Comparison of ENCODE assay signal across 8 mouse cellular contexts in the genomic region with DNA sequence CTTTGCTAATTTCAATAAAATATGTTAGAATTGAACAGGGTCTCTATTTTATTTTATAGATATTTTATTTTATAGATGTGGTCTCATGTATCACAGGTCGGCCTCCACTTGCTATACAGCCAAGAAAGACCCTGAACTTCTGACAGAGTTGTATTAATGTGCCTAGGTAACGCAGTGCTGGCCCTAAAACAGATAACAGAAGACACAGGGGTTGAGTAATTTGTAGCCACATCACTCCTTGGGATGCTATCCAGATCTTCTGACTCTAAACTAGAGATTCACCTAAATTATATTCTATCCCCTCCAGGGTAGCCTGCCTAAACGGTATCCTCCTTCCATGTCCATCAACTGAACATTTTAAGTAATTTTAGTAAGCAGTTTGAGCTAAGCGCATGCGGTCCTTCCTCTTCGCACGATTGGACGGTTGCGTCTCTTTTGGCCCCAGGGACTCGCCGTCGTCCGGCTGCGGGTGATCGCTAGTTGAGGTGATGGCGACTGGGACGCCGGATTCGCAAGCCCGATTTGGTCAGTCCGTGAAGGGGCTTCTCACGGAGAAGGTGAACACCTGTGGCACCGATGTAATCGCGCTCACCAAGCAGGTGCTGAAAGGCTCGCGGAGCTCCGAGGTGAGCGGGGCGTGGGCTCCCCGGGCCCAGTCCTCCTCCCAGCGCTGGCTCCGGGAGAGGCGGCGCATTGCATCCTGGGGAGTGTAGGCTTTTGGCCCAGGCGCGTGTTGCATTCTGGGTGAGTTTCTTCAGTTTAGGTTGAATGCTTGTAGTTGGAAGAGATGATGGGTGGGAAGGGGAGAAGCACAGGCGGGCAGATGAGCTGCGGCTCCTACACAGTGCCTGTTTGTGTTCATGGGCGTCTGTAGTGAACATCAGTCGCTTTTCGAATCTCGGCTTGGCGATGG. TPM values are rescaled to one million over a fixed set of nuclear protein-coding genes. Genes with fewer than 3 reads are reported as not detected.
DNase-seq lines count a peak whose midpoint lies in the region; ATAC-seq lines count a peak whose summit lies in the region.

Gene Borcs7 (plus strand): TSS at position 447 of the 913 bp plus-strand sequence.

- peak within 1 kb of the TSS; percentile 69; the same call in 1 of the 2 replicates for H3K27ac ChIP-seq in intestine, embryonic 14.5 days (ENCODE audit: low read depth)

- no peaks in the 10 kb centered on the region for H3K36me3 ChIP-seq in intestine, embryonic 14.5 days (ENCODE audit: control insufficient read depth, insufficient read depth, low read length)

- H3K9ac ChIP-seq in intestine, embryonic 14.5 days (ENCODE audit: low read length): peak within 1 kb of the TSS; percentile 82

- peak; percentile 89 to 97 for DNase-seq in adrenal gland, adult (ENCODE audit: inconsistent age in 2 of 2, low spot score in 1 of 2)
- peak; percentile 94 for DNase-seq in embryo, embryonic 10.5 days (ENCODE audit: low spot score)
- DNase-seq in gastrocnemius, postnatal 25 days: peak; percentile 80
- peak; percentile 91 for DNase-seq in intestine, embryonic 14.5 days (ENCODE audit: low spot score)
- peak; percentile 86 to 89 for DNase-seq in left cerebral cortex, postnatal 14 days (ENCODE audit: low spot score in 2 of 2)
- peak; percentile 79 for DNase-seq in mesoderm, embryonic 11.5 days (ENCODE audit: low read depth, low spot score)
- DNase-seq in right cerebral cortex, postnatal 36 days (ENCODE audit: low spot score in 2 of 2): peak; percentile 89
- peak; percentile 91 for DNase-seq in yolk sac, embryonic 10.5 days (ENCODE audit: low spot score)

- peaks cover 4% of the 10 kb centered on the region; the same call in 1 of the 2 replicates for H3K4me1 ChIP-seq in intestine, embryonic 14.5 days (replicated peaks; ENCODE audit: control insufficient read depth, insufficient read depth, low read length)

- no peaks in the 10 kb centered on the region for H3K9me3 ChIP-seq in intestine, embryonic 14.5 days (ENCODE audit: control insufficient read depth, low read length)

- peak within 1 kb of the TSS; percentile 68 for H3K4me2 ChIP-seq in intestine, embryonic 14.5 days (ENCODE audit: low read length)

- ATAC-seq in intestine, embryonic 14.5 days (replicated peaks; ENCODE audit: low FRiP score, low TSS enrichment, low read depth): peak; percentile 92

- intact Hi-C loops in left cerebral cortex, postnatal 14 days (cut with DNase I): no loop called here

- no peaks in the 10 kb centered on the region for H3K27me3 ChIP-seq in intestine, embryonic 14.5 days (replicated peaks; ENCODE audit: control insufficient read depth, insufficient read depth, low read length)

- WGBS in intestine, embryonic 14.5 days: 2% methylated on average over 44 of the region's 44 CpGs

- peak within 1 kb of the TSS; percentile 68 for H3K4me3 ChIP-seq in intestine, embryonic 14.5 days (ENCODE audit: low read depth, low read length)

RNA-seq across cellular contexts. Expression of gene Borcs7, which starts in this region (rescaled TPM):
- total RNA-seq in gastrocnemius, postnatal 25 days (2021): 10 to 100 TPM; 11.4 to 11.8 TPM
- polyA plus RNA-seq in intestine, embryonic 14.5 days (2014; fragmentation: Nextera tagmentation; extraction: Ambion mirVana): 17.5 and 18.0 TPM in 2 replicates
- 10 to 100 TPM; 21.6 to 22.3 TPM for total RNA-seq in left cerebral cortex, postnatal 14 days (2021)

Comparison
In these comparisons a context has a peak if more than half of its experiments do, and no peak if none do; other contexts are left out.
1. Peak in every context shown above with its lines: DNase-seq, ATAC-seq, H3K4me3 ChIP-seq and H3K27ac ChIP-seq.